Mouse (Mus musculus): Measurements from ENCODE around the gene Sept11.

- no peak for TF ChIP-seq POLR2A (IDR thresholded peaks at IDR 0.05; ENCODE audit: control insufficient read depth, low read depth, low read length)
- TF ChIP-seq CTCF (IDR thresholded peaks at IDR 0.05; ENCODE audit: control insufficient read depth, insufficient read depth, insufficient replicate concordance, low read depth, low read length) = no peak
Measured at GRCm38 (mm10) chr5:93224549-93224948, 131.3 kb downstream of the Sept11 start.
